Comparison of ENCODE assay signal across 8 mouse cellular contexts in the genomic region with DNA sequence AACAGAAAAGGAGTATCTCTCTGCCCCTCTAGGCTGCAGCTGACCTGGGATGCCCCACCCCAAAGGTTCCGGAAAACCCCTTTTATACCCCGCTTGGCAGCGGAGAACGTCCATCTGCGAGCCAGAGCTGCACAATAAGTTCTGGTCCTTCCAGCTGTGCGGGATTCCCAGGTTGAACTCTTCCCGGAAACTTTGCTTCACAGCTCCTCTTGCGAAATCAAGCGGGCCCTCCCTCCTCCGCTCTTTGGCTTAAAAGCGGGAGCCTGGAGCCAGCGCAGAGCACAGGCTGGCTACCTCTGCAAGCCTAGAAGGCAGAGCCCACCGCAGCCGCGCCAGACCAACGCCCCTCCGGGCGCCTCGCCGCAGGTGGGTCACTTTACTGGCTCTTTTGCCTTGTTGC. TPM values are rescaled to one million over a fixed set of nuclear protein-coding genes. Genes with fewer than 3 reads are reported as not detected.
DNase-seq lines count a peak whose midpoint lies in the region; ATAC-seq lines count a peak whose summit lies in the region.

A gene (plus strand): TSS at position 282 of the 400 bp plus-strand sequence.

- peak within 1 kb of the TSS; percentile 23 for H3K4me3 ChIP-seq in hindbrain, embryonic 11.5 days (ENCODE audit: low read depth, low read length)
- H3K4me3 ChIP-seq in limb, embryonic 15.5 days = peak within 1 kb of the TSS; percentile 34
- peak within 1 kb of the TSS; percentile 22 for H3K4me3 ChIP-seq in midbrain, embryonic 15.5 days

- H3K27ac ChIP-seq in hindbrain, embryonic 11.5 days (ENCODE audit: low read depth, low read length) = no peak within 1 kb of the TSS
- H3K27ac ChIP-seq in limb, embryonic 15.5 days = peak within 1 kb of the TSS; percentile 9; the same call in 1 of the 2 replicates
- no peak within 1 kb of the TSS for H3K27ac ChIP-seq in midbrain, embryonic 15.5 days

- ATAC-seq in hindbrain, embryonic 11.5 days (ENCODE audit: low FRiP score) = no peak
- peak; percentile 71; the same call in 1 of the 2 replicates for ATAC-seq in limb, embryonic 15.5 days (ENCODE audit: insufficient number of reproducible peaks, low FRiP score, low TSS enrichment, low read depth)
- ATAC-seq in midbrain, embryonic 15.5 days (replicated peaks) = no peak
- ATAC-seq in cerebellum, adult (ENCODE audit: insufficient number of reproducible peaks, low FRiP score, low TSS enrichment) = no peak

- H3K4me1 ChIP-seq in hindbrain, embryonic 11.5 days (replicated peaks; ENCODE audit: control insufficient read depth, insufficient read depth, low read length) = no peaks in the 10 kb centered on the region
- H3K4me1 ChIP-seq in limb, embryonic 15.5 days = peaks cover 10% of the 10 kb centered on the region
- H3K4me1 ChIP-seq in midbrain, embryonic 15.5 days = peaks cover 6% of the 10 kb centered on the region

- peak; percentile 1 for DNase-seq in 3134 (ENCODE audit: extremely low read depth, insufficient read length, low spot score)
- DNase-seq in adrenal gland, postnatal 14 days = peak; percentile 72
- peak; percentile 82 for DNase-seq in gastrocnemius, adult 18-20 months (ENCODE audit: low spot score)
- peak; percentile 26 for DNase-seq in hindbrain, embryonic 11.5 days (ENCODE audit: low spot score)
- DNase-seq in urinary bladder, postnatal 4 days (ENCODE audit: low spot score in 2 of 2) = peak; percentile 52 to 59

- H3K9me3 ChIP-seq in hindbrain, embryonic 11.5 days (ENCODE audit: control insufficient read depth, low read length) = no peaks in the 10 kb centered on the region
- H3K9me3 ChIP-seq in limb, embryonic 15.5 days = no peaks in the 10 kb centered on the region
- H3K9me3 ChIP-seq in midbrain, embryonic 15.5 days = no peaks in the 10 kb centered on the region

- peak within 1 kb of the TSS; percentile 40 for H3K4me2 ChIP-seq in hindbrain, embryonic 11.5 days (replicated peaks; ENCODE audit: low read depth, low read length)
- H3K4me2 ChIP-seq in limb, embryonic 15.5 days = peak within 1 kb of the TSS; percentile 59
- H3K4me2 ChIP-seq in midbrain, embryonic 15.5 days = peak within 1 kb of the TSS; percentile 52

- 8% methylated on average over 20 of the region's 20 CpGs for WGBS in hindbrain, embryonic 11.5 days
- WGBS in limb, embryonic 15.5 days = 9% methylated on average over 20 of the region's 20 CpGs
- 6% methylated on average over 20 of the region's 20 CpGs for WGBS in midbrain, embryonic 15.5 days

- no peak within 1 kb of the TSS for H3K9ac ChIP-seq in hindbrain, embryonic 11.5 days (ENCODE audit: low read depth, low read length)
- peak within 1 kb of the TSS; percentile 15; the same call in 1 of the 2 replicates for H3K9ac ChIP-seq in limb, embryonic 15.5 days
- no peak within 1 kb of the TSS for H3K9ac ChIP-seq in midbrain, embryonic 15.5 days

- no peaks in the 10 kb centered on the region; the same call in 1 of the 2 replicates for H3K27me3 ChIP-seq in hindbrain, embryonic 11.5 days (ENCODE audit: control insufficient read depth, insufficient read depth, low read length)
- H3K27me3 ChIP-seq in limb, embryonic 15.5 days = no peaks in the 10 kb centered on the region
- no peaks in the 10 kb centered on the region for H3K27me3 ChIP-seq in midbrain, embryonic 15.5 days (replicated peaks)

- no peaks in the 10 kb centered on the region for H3K36me3 ChIP-seq in hindbrain, embryonic 11.5 days (ENCODE audit: control insufficient read depth, insufficient read depth, low read length)
- H3K36me3 ChIP-seq in limb, embryonic 15.5 days = no peaks in the 10 kb centered on the region
- no peaks in the 10 kb centered on the region for H3K36me3 ChIP-seq in midbrain, embryonic 15.5 days (replicated peaks)

RNA-seq across cellular contexts. Expression of the gene that starts here (rescaled TPM):
- total RNA-seq in adrenal gland, postnatal 14 days (2021) = 35.8 and 44.3 TPM in 2 replicates
- 10 to 100 TPM; 16.0 to 20.6 TPM for total RNA-seq in gastrocnemius, adult 18-20 months (2021)
- polyA plus RNA-seq in hindbrain, embryonic 11.5 days (2014; fragmentation: Nextera tagmentation; extraction: Ambion mirVana) = 0.12 and 0.14 TPM in 2 replicates
- 12.6 and 15.9 TPM in 2 replicates for polyA plus RNA-seq in limb, embryonic 15.5 days (2015; fragmentation: Nextera tagmentation; extraction: Ambion mirVana)
- polyA plus RNA-seq in midbrain, embryonic 15.5 days (2015; fragmentation: Nextera tagmentation; extraction: Ambion mirVana) = 0.06 TPM in 1 of 2 replicates, not detected in the other

Comparison
In these comparisons a context has a peak if more than half of its experiments do, and no peak if none do; other contexts are left out.
1. RNA of the gene that starts here (polyA plus RNA-seq): 12.6 to 15.9 TPM in limb, embryonic 15.5 days; 0.12 to 0.14 TPM in hindbrain, embryonic 11.5 days and 0.06 TPM in midbrain, embryonic 15.5 days; every median in the first group is over 10 times any median in the second.
2. Peak in DNase-seq, H3K4me3 ChIP-seq and H3K4me2 ChIP-seq in hindbrain, embryonic 11.5 days; RNA of the gene not detected or under 1 TPM.
3. DNase-seq: peak in every context shown above with its lines; median percentile 82 in gastrocnemius, adult 18-20 months; 72 in adrenal gland, postnatal 14 days; 56 in urinary bladder, postnatal 4 days; 26 in hindbrain, embryonic 11.5 days; 1 in 3134.
4. Peak in every context shown above with its lines, with median percentiles within 50 percentile points of each other: H3K4me2 ChIP-seq and H3K4me3 ChIP-seq.